Mouse (Mus musculus) frontal cortex, adult (tissue): ENCODE data around the gene C2.
"Not testable (repeated sequence)": the region's sequence is repeated elsewhere in the genome, so short reads cannot be mapped to it uniquely, and the experiment has no call there.

Experiments used
- ATAC-seq: cut with Nextera tagmentation; 2 replicates; pipeline ENCODE4 v1.9.2; 2017; ENCODE audit warnings: mild to moderate bottlenecking, moderate library complexity, mixed read lengths; ENCODE audit not compliant: low TSS enrichment

C2 gene

GRCm38 (mm10) chr17:34836155-34836855 lies 61.8 kb downstream of the C2 start:
- peak; percentile 64 for ATAC-seq

- ATAC-seq = not testable (repeated sequence)
These were observed 67.3 kb downstream of the C2 start for GRCm38 (mm10) chr17:34830776-34831175.

- ATAC-seq = no peak
These were observed 83.2 kb downstream of the C2 start for GRCm38 (mm10) chr17:34814818-34815370.

- ATAC-seq = not testable (repeated sequence)
These were observed 84.3 kb downstream of the C2 start for GRCm38 (mm10) chr17:34813747-34814146.
